Mouse (Mus musculus) limb, embryonic 14.5 days (tissue): ENCODE measurements around the gene Batf. TPM values are rescaled to one million over a fixed set of nuclear protein-coding genes. Genes with fewer than 3 reads are reported as not detected.

ENCODE experiments used
- ATAC-seq: fragments of 200-750 bp; cut with Nextera tagmentation; 2 replicates; pipeline ENCODE4 v1.8.0; 2017; ENCODE audit warnings: low read depth, moderate number of reproducible peaks, moderate TSS enrichment; ENCODE audit not compliant: low FRiP score
- DNase-seq: peaks from one replicate; pipeline ENCODE4 v3.0.0-alpha.2; 2015; ENCODE audit warnings: low spot score
- H3K27ac ChIP-seq: fragments of 300-500 bp; sonication (generic); replicated peaks from 2 replicates; pipeline ENCODE4 v1.5.1; 2014; ENCODE audit warnings: low read depth, mild to moderate bottlenecking, low read length, moderate library complexity, mixed read lengths
- H3K27me3 ChIP-seq: fragments of 300-500 bp; sonication (generic); 2 replicates; pipeline ENCODE4 v1.6.1; 2014; ENCODE audit warnings: low read length, mixed read lengths; ENCODE audit not compliant: control insufficient read depth, insufficient read depth
- H3K36me3 ChIP-seq: fragments of 300-500 bp; sonication (generic); 2 replicates; pipeline ENCODE4 v1.6.1; 2014; ENCODE audit warnings: mild to moderate bottlenecking, low read length, moderate library complexity, mixed read lengths; ENCODE audit not compliant: control insufficient read depth, insufficient read depth
- H3K4me1 ChIP-seq: fragments of 300-500 bp; sonication (generic); 2 replicates; pipeline ENCODE4 v1.6.1; 2014; ENCODE audit warnings: antibody characterized with exemption, low read length, mixed read lengths; ENCODE audit not compliant: control insufficient read depth, insufficient read depth
- H3K4me2 ChIP-seq: fragments of 300-500 bp; sonication (generic); replicated peaks from 2 replicates; pipeline ENCODE4 v1.6.1; 2014; ENCODE audit warnings: low read depth, mild to moderate bottlenecking, low read length, moderate library complexity; ENCODE audit not compliant: severe bottlenecking
- H3K4me3 ChIP-seq: fragments of 300-500 bp; sonication (generic); replicated peaks from 2 replicates; pipeline ENCODE4 v1.5.1; 2014; ENCODE audit warnings: low read length
- H3K9ac ChIP-seq: fragments of 300-500 bp; sonication (generic); 2 replicates; pipeline ENCODE4 v1.6.1; 2014; ENCODE audit warnings: mild to moderate bottlenecking, low read depth, low read length, moderate library complexity; ENCODE audit not compliant: severe bottlenecking
- H3K9me3 ChIP-seq: fragments of 300-500 bp; sonication (generic); 2 replicates; pipeline ENCODE4 v1.6.1; 2016; ENCODE audit warnings: low read length; ENCODE audit not compliant: control insufficient read depth
- POLR2A ChIP-seq: fragments of 200-500 bp; IDR thresholded peaks from 2 replicates; pipeline ENCODE4 v1.8.0; 2012; ENCODE audit warnings: inconsistent platforms, mild to moderate bottlenecking, moderate library complexity, borderline replicate concordance; ENCODE audit not compliant: insufficient read depth, insufficient read length; ENCODE audit errors: extremely low read depth
- WGBS: fragments of 180-500 bp; shearing (Covaris S2); extraction: QIAGEN DNeasy Blood & Tissue Kit; methylation state at CpG from one replicate; pipeline ENCODE4 v1.1.7; 2014; 5-methylcytosine and 5-hydroxymethylcytosine counted together
- polyA plus RNA-seq, 2 experiments: library from polyadenylated mRNA; depleted of rRNA in 1 of 2; stranded (reverse) in 1 of 2; unstranded in 1 of 2; fragments of >200 nt; fragmentation: Nextera tagmentation in 1 of 2; extraction: Ambion mirVana in 1 of 2; gene quantifications; 2 replicates each; pipeline versions ENCODE4 v1.2.1 to v1.2.3; 2012 to 2014

Batf gene
- polyA plus RNA-seq, 2 experiments = 3.2 to 4.6 TPM

DNA sequence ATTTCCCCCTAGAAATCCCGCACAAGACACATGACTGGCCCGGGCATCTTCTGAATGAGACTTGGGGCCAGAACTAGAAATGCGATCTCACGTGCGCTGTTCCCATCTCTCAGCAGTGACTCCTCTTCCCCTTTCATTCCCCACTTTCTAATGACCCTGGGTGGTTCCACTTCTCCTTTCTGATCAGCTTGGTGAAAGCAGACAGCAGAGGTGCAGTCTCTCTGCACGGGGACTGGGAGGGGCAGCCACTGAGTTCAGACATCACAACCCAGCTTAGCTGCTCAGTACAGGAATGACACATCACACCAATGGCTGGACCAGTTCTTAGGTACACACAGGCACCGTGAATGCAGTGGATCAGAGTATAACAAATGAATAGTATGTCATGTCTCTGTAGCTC is 24.2 kb downstream of the Batf start:
- 86% methylated on average over 7 of the region's 7 CpGs for WGBS
- H3K27ac ChIP-seq = no peak overlapping the region
- H3K36me3 ChIP-seq = no peaks in the 10 kb centered on the region
- no peak overlapping the region for H3K9ac ChIP-seq
- TF ChIP-seq POLR2A = no peak
- no peak overlapping the region for H3K4me3 ChIP-seq
- H3K4me2 ChIP-seq = no peak overlapping the region
- 0 out of 2 replicates have a peak, but pooled peaks cover 5% of the 10 kb centered on the region for H3K4me1 ChIP-seq
- DNase-seq (no peak), ATAC-seq (no peak)
- no peaks in the 10 kb centered on the region for H3K9me3 ChIP-seq
- H3K27me3 ChIP-seq = no peaks in the 10 kb centered on the region

DNA sequence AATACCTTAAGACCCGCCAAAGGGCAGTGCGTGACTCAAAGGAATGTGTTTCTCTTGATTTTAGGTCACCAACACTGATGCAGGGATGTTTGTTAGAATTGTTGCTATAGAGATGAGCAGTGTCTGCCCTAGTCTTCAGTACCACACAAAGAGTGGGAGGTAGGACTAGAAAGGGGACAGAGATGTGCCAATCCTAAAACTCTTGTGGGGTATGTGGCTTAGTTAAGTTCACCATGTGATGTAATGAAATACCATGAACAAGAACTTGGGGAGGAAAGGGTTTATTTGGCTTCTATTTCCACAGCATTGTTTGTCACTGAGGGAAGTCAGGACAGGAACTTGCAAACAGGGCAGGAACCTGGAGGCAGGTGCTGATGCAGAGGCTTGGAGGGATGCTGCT is 26.1 kb downstream of the Batf start:
- ATAC-seq = no peak
- Histone ChIP-seq H3K9me3 (no peaks in the 10 kb centered on the region), H3K36me3 (no peaks in the 10 kb centered on the region), H3K9ac (no peak overlapping the region), H3K27me3 (no peaks in the 10 kb centered on the region), H3K4me1 (no peaks in the 10 kb centered on the region), H3K27ac (no peak overlapping the region), H3K4me2 (no peak overlapping the region), H3K4me3 (no peak overlapping the region)
- DNase-seq = no peak
- no peak for TF ChIP-seq POLR2A
- WGBS = 80% methylated on average over 2 of the region's 2 CpGs

DNA sequence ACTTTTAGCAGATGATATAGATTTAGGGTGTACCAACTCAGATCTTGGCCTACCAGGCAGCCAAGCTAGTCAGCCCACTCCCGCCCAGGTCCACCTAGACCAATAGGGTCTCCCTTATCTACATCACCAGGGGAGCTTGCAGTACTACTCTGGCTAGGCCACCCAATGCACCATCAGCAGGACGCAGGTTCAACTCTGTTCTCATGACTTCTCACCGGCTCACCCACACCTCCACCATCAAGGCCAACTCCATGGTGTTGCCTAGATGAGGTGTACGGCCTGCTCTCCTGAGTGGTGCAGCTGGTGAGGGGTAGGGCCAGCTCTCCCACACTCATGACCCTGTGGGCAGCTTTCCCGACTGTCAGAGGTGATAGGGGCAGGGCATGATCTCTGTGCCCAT is 27.7 kb downstream of the Batf start:
- H3K4me3 ChIP-seq = no peak overlapping the region
- H3K9ac ChIP-seq = no peak overlapping the region
- no peak overlapping the region for H3K27ac ChIP-seq
- DNase-seq (no peak), ATAC-seq (no peak)
- 92% methylated on average over 5 of the region's 5 CpGs for WGBS
- H3K36me3 ChIP-seq = no peaks in the 10 kb centered on the region
- no peak for TF ChIP-seq POLR2A
- no peak overlapping the region for H3K4me2 ChIP-seq
- no peaks in the 10 kb centered on the region for H3K4me1 ChIP-seq
- H3K9me3 ChIP-seq = no peaks in the 10 kb centered on the region
- no peaks in the 10 kb centered on the region for H3K27me3 ChIP-seq

DNA sequence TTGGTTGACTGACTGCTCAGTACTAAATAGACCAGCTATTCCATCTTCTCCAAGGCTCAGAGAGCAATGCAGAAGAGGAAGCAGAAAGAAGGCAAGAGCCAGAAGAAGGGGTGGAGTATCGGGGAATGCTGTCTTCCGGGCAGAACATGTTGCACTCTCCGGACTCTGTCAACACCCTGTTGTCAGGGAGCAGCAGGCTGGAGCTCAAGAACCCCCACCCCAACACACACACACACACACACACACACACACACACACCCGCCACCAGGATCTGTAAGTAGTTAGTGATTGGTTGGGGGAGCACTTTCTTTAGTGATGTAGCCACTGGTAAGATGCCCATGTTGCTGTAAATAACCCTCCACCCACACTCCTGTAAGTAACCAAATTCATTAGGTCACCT is 38.8 kb downstream of the Batf start:
- DNase-seq = no peak

DNA sequence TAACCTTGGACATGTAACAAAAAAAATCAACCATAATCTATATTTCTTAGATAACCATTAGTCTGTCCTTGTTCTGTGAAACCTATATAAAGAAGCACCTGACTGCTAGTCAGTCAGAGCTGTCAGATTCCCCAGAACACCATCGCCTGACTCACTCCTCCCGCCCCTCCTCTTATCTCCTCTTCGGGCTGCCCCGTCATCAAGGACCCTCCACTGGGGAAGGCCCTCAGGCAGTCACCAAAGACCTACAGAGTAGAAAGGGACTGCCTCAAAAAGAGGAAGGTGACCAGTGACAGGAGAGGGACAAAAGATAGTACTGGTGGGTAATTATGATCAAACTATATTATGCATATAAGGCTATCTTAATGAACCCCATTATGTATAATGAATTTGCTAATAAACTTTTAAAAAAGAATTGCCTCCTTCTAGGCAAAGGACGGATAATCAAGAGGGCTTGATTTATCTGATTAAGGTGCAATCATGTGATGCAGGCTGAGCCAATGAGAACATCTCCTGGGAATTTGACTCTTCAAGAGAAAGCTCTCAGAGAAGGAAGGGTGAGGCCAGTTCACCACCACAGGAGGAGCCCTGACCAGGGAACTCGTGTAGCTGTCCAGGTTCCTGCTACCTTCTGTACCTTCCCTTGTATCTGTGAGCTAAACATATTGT is 40.4 kb downstream of the Batf start:
- H3K4me3 ChIP-seq = no peak overlapping the region
- 56% methylated on average over 6 of the region's 6 CpGs for WGBS
- DNase-seq (no peak), ATAC-seq (no peak)
- H3K4me2 ChIP-seq = no peak overlapping the region
- H3K27ac ChIP-seq = no peak overlapping the region
- no peaks in the 10 kb centered on the region for H3K27me3 ChIP-seq
- no peaks in the 10 kb centered on the region for H3K4me1 ChIP-seq
- TF ChIP-seq POLR2A = no peak
- H3K9ac ChIP-seq = no peak overlapping the region
- H3K36me3 ChIP-seq = no peaks in the 10 kb centered on the region
- no peaks in the 10 kb centered on the region for H3K9me3 ChIP-seq

More for the DNA sequence above, 38.8 kb downstream of the Batf start:
- Histone ChIP-seq H3K36me3 (no peaks in the 10 kb centered on the region), H3K27me3 (no peaks in the 10 kb centered on the region), H3K9me3 (no peaks in the 10 kb centered on the region), H3K4me1 (no peaks in the 10 kb centered on the region), H3K27ac (no peak overlapping the region), H3K9ac (no peak overlapping the region), H3K4me2 (no peak overlapping the region), H3K4me3 (no peak overlapping the region)
- no peak for ATAC-seq
- 71% methylated on average over 4 of the region's 4 CpGs for WGBS
- no peak for TF ChIP-seq POLR2A
